Mouse (Mus musculus): ENCODE data around the gene Hist1h2br. TPM values are rescaled to one million over a fixed set of nuclear protein-coding genes. Genes with fewer than 3 reads are reported as not detected.
"Not testable (repeated sequence)": the region's sequence is repeated elsewhere in the genome, so short reads cannot be mapped to it uniquely, and the experiment has no call there.

Gene Hist1h2br
- polyA plus RNA-seq, 1 experiment, result 30.6 TPM

- Histone ChIP-seq H3K27ac (ENCODE audit: control insufficient read depth, insufficient read depth, low read depth, low read length) (no peak overlapping the region), H3K4me1 (ENCODE audit: control insufficient read depth, insufficient read depth, low read length) (no peaks in the 10 kb centered on the region; the same call in 1 of the 2 replicates), H3K27me3 (ENCODE audit: control insufficient read depth, insufficient read depth, low read length) (no peaks in the 10 kb centered on the region), H3K4me3 (ENCODE audit: control insufficient read depth, low read depth, low read length) (no peak overlapping the region), H3K36me3 (ENCODE audit: control insufficient read depth, insufficient read depth, low read length) (no peaks in the 10 kb centered on the region)
- TF ChIP-seq CTCF (IDR thresholded peaks at IDR 0.05; ENCODE audit: control insufficient read depth, insufficient read depth, insufficient replicate concordance, low read depth, low read length) (no peak), POLR2A (IDR thresholded peaks at IDR 0.05; ENCODE audit: control insufficient read depth, low read depth, low read length) (no peak)
Measured at GRCm38 (mm10) chr13:21828511-21828910, 5.0 kb upstream of the Hist1h2br start.

GRCm38 (mm10) chr13:21830344-21830743, 3.2 kb upstream of the Hist1h2br start:
- Histone ChIP-seq H3K36me3 (ENCODE audit: control insufficient read depth, insufficient read depth, low read length) (no peaks in the 10 kb centered on the region), H3K27ac (ENCODE audit: control insufficient read depth, insufficient read depth, low read depth, low read length) (0 out of 2 replicates have a peak overlapping the region, but pooled peaks have one; percentile 44), H3K27me3 (ENCODE audit: control insufficient read depth, insufficient read depth, low read length) (no peaks in the 10 kb centered on the region), H3K4me1 (ENCODE audit: control insufficient read depth, insufficient read depth, low read length) (no peaks in the 10 kb centered on the region; the same call in 1 of the 2 replicates), H3K4me3 (ENCODE audit: control insufficient read depth, low read depth, low read length) (no peak overlapping the region)
- TF ChIP-seq CTCF (IDR thresholded peaks at IDR 0.05; ENCODE audit: control insufficient read depth, insufficient read depth, insufficient replicate concordance, low read depth, low read length) (no peak), POLR2A (IDR thresholded peaks at IDR 0.05; ENCODE audit: control insufficient read depth, low read depth, low read length) (no peak)

- not testable (repeated sequence) for H3K4me1 ChIP-seq (ENCODE audit: control insufficient read depth, insufficient read depth, low read length); H3K27me3 ChIP-seq (ENCODE audit: control insufficient read depth, insufficient read depth, low read length); H3K36me3 ChIP-seq (ENCODE audit: control insufficient read depth, insufficient read depth, low read length); H3K4me3 ChIP-seq (ENCODE audit: control insufficient read depth, low read depth, low read length); H3K27ac ChIP-seq (ENCODE audit: control insufficient read depth, insufficient read depth, low read depth, low read length)
Measured at GRCm38 (mm10) chr13:21831418-21832394, 1.8 kb upstream of the Hist1h2br start, which contains the start of gene Hist1h4n. Gene Hist1h4n, minus strand, starts transcription at chr13:21832196.

GRCm38 (mm10) chr13:21840508-21840907, 7.0 kb downstream of the Hist1h2br start:
- H3K4me3 ChIP-seq (ENCODE audit: control insufficient read depth, low read depth, low read length); H3K27ac ChIP-seq (ENCODE audit: control insufficient read depth, insufficient read depth, low read depth, low read length); H3K27me3 ChIP-seq (ENCODE audit: control insufficient read depth, insufficient read depth, low read length); H3K4me1 ChIP-seq (ENCODE audit: control insufficient read depth, insufficient read depth, low read length); H3K36me3 ChIP-seq (ENCODE audit: control insufficient read depth, insufficient read depth, low read length): not testable (repeated sequence)

GRCm38 (mm10) chr13:21846356-21846755, 12.8 kb downstream of the Hist1h2br start:
- not testable (repeated sequence) for H3K36me3 ChIP-seq (ENCODE audit: control insufficient read depth, insufficient read depth, low read length); H3K4me1 ChIP-seq (ENCODE audit: control insufficient read depth, insufficient read depth, low read length); H3K27me3 ChIP-seq (ENCODE audit: control insufficient read depth, insufficient read depth, low read length); H3K27ac ChIP-seq (ENCODE audit: control insufficient read depth, insufficient read depth, low read depth, low read length); H3K4me3 ChIP-seq (ENCODE audit: control insufficient read depth, low read depth, low read length)

- no peak for TF ChIP-seq POLR2A (IDR thresholded peaks at IDR 0.05; ENCODE audit: control insufficient read depth, low read depth, low read length)
- no peak for TF ChIP-seq CTCF (IDR thresholded peaks at IDR 0.05; ENCODE audit: control insufficient read depth, insufficient read depth, insufficient replicate concordance, low read depth, low read length)
- no peaks in the 10 kb centered on the region for H3K36me3 ChIP-seq (ENCODE audit: control insufficient read depth, insufficient read depth, low read length)
- H3K27ac ChIP-seq (ENCODE audit: control insufficient read depth, insufficient read depth, low read depth, low read length), result no peak overlapping the region
- no peak overlapping the region for H3K4me3 ChIP-seq (ENCODE audit: control insufficient read depth, low read depth, low read length)
- no peaks in the 10 kb centered on the region for H3K27me3 ChIP-seq (ENCODE audit: control insufficient read depth, insufficient read depth, low read length)
- no peaks in the 10 kb centered on the region for H3K4me1 ChIP-seq (ENCODE audit: control insufficient read depth, insufficient read depth, low read length)
Measured at GRCm38 (mm10) chr13:21847883-21848282, 14.3 kb downstream of the Hist1h2br start.

GRCm38 (mm10) chr13:21850696-21851095, 17.2 kb downstream of the Hist1h2br start:
- H3K4me1 ChIP-seq (ENCODE audit: control insufficient read depth, insufficient read depth, low read length); H3K27me3 ChIP-seq (ENCODE audit: control insufficient read depth, insufficient read depth, low read length); H3K36me3 ChIP-seq (ENCODE audit: control insufficient read depth, insufficient read depth, low read length); H3K4me3 ChIP-seq (ENCODE audit: control insufficient read depth, low read depth, low read length); H3K27ac ChIP-seq (ENCODE audit: control insufficient read depth, insufficient read depth, low read depth, low read length): not testable (repeated sequence)

All from testis, adult 2 months (tissue).